Mouse (Mus musculus) small intestine, adult 2 months (tissue): ENCODE measurements around the gene Kras. TPM values are rescaled to one million over a fixed set of nuclear protein-coding genes. Genes with fewer than 3 reads are reported as not detected.

Source experiments
- H3K27ac ChIP-seq: fragments of 200-500 bp; 2 replicates; pipeline ENCODE4 v1.5.1; 2012; ENCODE audit warnings: low read depth, low read length, control low read depth, inconsistent platforms; ENCODE audit not compliant: insufficient read depth
- H3K27me3 ChIP-seq: fragments of 200-500 bp; 2 replicates; pipeline ENCODE4 v1.6.1; 2012; ENCODE audit warnings: mild to moderate bottlenecking, moderate library complexity, low read length, inconsistent platforms; ENCODE audit not compliant: control insufficient read depth, insufficient read depth
- H3K36me3 ChIP-seq: fragments of 200-500 bp; 2 replicates; pipeline ENCODE4 v1.6.1; 2012; ENCODE audit warnings: mild to moderate bottlenecking, low read length, control low read depth, inconsistent platforms; ENCODE audit not compliant: control insufficient read depth, insufficient read depth
- H3K4me1 ChIP-seq: fragments of 200-500 bp; 2 replicates; pipeline ENCODE4 v1.6.1; 2012; ENCODE audit warnings: low read length, inconsistent platforms, mixed read lengths; ENCODE audit not compliant: control insufficient read depth, insufficient read depth, insufficient read length
- H3K4me3 ChIP-seq: fragments of 200-500 bp; 2 replicates; pipeline ENCODE4 v1.5.1; 2012; ENCODE audit warnings: low read depth, mild to moderate bottlenecking, control low read depth, inconsistent platforms, low read length, moderate library complexity
- CTCF ChIP-seq: fragments of 200-500 bp; IDR thresholded peaks from 2 replicates; pipeline ENCODE4 v1.5.1; 2012; ENCODE audit warnings: low read depth, mild to moderate bottlenecking, control low read depth, inconsistent platforms, low read length, moderate library complexity, mixed read lengths; ENCODE audit not compliant: insufficient replicate concordance, insufficient read length; ENCODE audit errors: extremely low read depth
- POLR2A ChIP-seq: fragments of 200-500 bp; IDR thresholded peaks from 2 replicates; pipeline ENCODE4 v1.6.1; 2012; ENCODE audit warnings: low read depth, mild to moderate bottlenecking, control low read depth, inconsistent platforms, low read length, moderate library complexity
- WGBS: fragments of 180-500 bp; shearing (Covaris S2); methylation state at CpG from one replicate; pipeline ENCODE4 v1.1.7; 2018; 5-methylcytosine and 5-hydroxymethylcytosine counted together
- polyA plus RNA-seq: library from polyadenylated mRNA; depleted of rRNA; stranded (reverse); fragments of >200 nt; gene quantifications from 2 replicates; pipeline ENCODE4 v1.2.3, GENCODE M21; 2012

Kras gene
- polyA plus RNA-seq, 1 experiment: 26.3 TPM

GRCm38 (mm10) chr6:145249291-145250184 is 501 bp downstream of the Kras start:
- no peaks in the 10 kb centered on the region for H3K27me3 ChIP-seq
- TF ChIP-seq CTCF (no peak), POLR2A (no peak)
- WGBS: 4% methylated on average over 123 of the region's 124 CpGs
- peak overlapping the region; percentile 71 for H3K4me3 ChIP-seq
- H3K4me1 ChIP-seq: peaks cover 4% of the 10 kb centered on the region; the same call in 1 of the 2 replicates
- peaks cover 10% of the 10 kb centered on the region for H3K36me3 ChIP-seq
- H3K27ac ChIP-seq: peak overlapping the region; percentile 60; the same call in 1 of the 2 replicates

- H3K27ac ChIP-seq: no peak overlapping the region
- no peak for TF ChIP-seq CTCF
- no peak for TF ChIP-seq POLR2A
- H3K4me3 ChIP-seq: no peak overlapping the region
- no peaks in the 10 kb centered on the region for H3K27me3 ChIP-seq
- peaks cover 16% of the 10 kb centered on the region for H3K36me3 ChIP-seq
- H3K4me1 ChIP-seq: peaks cover 4% of the 10 kb centered on the region; the same call in 1 of the 2 replicates
- 49% methylated on average over 3 of the region's 3 CpGs for WGBS
Measured at GRCm38 (mm10) chr6:145247886-145248285, 2.2 kb downstream of the Kras start.

DNA sequence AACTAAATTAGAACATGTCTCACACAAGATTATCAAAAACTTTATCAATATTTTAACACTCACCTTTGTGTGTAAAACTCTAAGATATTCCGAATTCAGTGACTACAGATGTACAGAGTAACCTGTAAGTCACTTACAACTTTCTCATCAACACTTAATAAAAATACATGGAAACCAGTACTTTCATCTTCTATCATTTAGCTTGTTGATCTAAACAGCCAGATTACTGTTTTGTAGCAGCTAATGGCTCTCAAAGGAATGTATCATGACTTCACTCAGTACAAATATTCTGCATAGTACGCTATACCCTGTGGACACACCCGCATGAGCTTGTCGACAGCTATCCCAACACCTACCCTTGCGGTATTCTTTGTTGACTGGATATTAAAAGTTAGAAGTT is 3.2 kb downstream of the Kras start:
- Histone ChIP-seq H3K4me3 (no peak overlapping the region), H3K4me1 (peaks cover 4% of the 10 kb centered on the region; the same call in 1 of the 2 replicates), H3K27ac (no peak overlapping the region), H3K27me3 (no peaks in the 10 kb centered on the region), H3K36me3 (peaks cover 16% of the 10 kb centered on the region)
- WGBS: 81% methylated on average over 5 of the region's 5 CpGs
- TF ChIP-seq POLR2A (no peak), CTCF (no peak)

GRCm38 (mm10) chr6:145242521-145242920 is 7.5 kb downstream of the Kras start:
- WGBS: 33% methylated on average over 1 of the region's 1 CpGs
- H3K27ac ChIP-seq: no peak overlapping the region

DNA sequence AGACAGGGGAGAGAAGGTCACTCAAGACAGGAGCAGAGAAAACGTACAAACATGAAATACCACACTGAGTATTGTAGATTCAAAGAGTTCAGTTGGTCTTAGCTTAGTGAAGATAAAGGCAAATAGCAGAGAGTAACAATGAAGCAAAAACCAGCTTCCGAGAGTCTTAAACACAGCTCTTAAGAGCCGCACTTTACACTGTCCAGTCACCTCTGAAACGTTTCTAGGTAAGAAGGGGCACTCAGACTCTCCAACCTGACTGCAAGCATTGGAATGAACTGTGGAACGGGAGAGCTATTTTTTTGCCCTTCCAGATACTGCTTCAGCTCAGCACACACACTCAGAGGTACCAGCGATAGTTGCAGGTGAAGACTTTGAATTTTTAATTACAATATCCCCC is 9.8 kb downstream of the Kras start:
- no peak for TF ChIP-seq CTCF
- TF ChIP-seq POLR2A: no peak
- Histone ChIP-seq H3K27me3 (no peaks in the 10 kb centered on the region), H3K4me3 (no peak overlapping the region), H3K4me1 (no peaks in the 10 kb centered on the region), H3K27ac (no peak overlapping the region), H3K36me3 (peaks cover 24% of the 10 kb centered on the region)
- 84% methylated on average over 6 of the region's 6 CpGs for WGBS

More at GRCm38 (mm10) chr6:145242521-145242920, 7.5 kb downstream of the Kras start:
- no peaks in the 10 kb centered on the region for H3K27me3 ChIP-seq
- no peaks in the 10 kb centered on the region for H3K4me1 ChIP-seq
- no peak for TF ChIP-seq CTCF
- no peak for TF ChIP-seq POLR2A
- no peak overlapping the region for H3K4me3 ChIP-seq
- H3K36me3 ChIP-seq: peaks cover 27% of the 10 kb centered on the region

DNA sequence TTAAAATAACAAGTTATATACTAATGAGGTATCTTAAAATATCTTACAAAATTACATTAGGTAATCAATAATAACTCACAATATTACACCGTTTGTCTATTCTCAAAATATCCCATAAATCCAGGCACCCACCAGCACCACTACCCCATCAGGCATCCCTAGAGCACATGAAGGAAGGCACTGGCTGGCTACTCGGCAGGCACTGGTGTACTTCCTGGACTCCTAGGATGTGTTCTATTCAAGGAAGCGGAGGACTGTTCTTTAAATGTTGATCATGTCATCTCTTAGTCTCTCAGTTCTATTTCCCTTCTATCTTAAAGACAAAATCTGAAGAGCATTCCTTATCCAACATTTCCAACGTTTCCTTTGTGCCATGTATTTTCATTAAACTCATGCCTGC is 12.9 kb downstream of the Kras start:
- Histone ChIP-seq H3K4me3 (no peak overlapping the region), H3K27me3 (no peaks in the 10 kb centered on the region), H3K4me1 (no peaks in the 10 kb centered on the region), H3K27ac (no peak overlapping the region), H3K36me3 (peaks cover 25% of the 10 kb centered on the region)
- no peak for TF ChIP-seq CTCF
- TF ChIP-seq POLR2A: no peak
- 73% methylated on average over 4 of the region's 4 CpGs for WGBS

GRCm38 (mm10) chr6:145235367-145235766 is 14.7 kb downstream of the Kras start:
- Histone ChIP-seq H3K36me3 (peaks cover 30% of the 10 kb centered on the region), H3K4me1 (no peaks in the 10 kb centered on the region), H3K4me3 (no peak overlapping the region), H3K27me3 (no peaks in the 10 kb centered on the region), H3K27ac (no peak overlapping the region)
- TF ChIP-seq POLR2A (no peak), CTCF (no peak)
- WGBS: 80% methylated on average over 6 of the region's 6 CpGs
